8 mouse cellular contexts compared by ENCODE assay signal in the genomic region with DNA sequence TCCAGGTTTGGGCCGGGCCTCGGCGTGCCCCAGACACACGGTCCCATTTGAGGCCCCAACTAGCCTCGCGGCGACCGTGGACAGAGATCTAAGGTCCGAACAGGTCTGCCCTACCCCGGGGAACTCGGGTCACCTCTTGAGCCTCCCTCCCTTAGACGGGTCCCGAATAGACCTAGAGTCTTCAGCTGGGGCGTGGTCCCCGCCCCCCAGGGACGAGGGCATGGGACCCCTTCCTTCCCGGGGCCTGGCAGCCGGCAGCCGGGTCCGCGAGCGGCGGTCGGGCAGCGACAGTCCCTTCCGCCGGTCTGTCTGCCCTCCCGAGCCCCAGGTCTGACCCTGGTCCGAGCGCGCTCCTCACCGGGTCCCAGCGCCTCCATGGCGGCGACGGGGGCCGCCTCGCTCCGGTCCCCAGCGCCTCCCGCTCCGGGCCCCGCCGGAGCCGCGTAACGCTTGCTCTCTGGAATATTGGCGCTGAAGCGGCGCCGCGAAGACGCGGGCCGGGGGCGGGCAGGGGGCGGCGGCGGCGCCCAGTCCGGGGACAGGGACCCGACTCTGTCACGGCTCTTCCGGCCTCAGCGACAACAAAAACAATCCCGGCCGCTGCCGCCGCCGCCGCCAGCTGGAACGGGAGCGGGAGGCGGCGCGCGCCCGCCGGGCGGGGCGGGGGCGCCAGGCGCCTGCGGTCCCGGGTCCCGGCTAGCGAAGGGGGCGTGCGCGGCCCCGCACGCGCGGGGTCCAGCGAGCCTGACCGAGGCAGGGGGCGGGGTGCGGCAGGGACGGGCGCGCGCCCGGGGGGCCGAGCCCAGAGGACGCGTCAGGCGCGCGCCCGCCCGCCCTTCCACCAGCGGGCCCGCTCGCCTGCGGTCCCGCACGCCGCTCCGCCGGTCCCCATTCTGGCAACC. TPM values are rescaled to one million over a fixed set of nuclear protein-coding genes. Genes with fewer than 3 reads are reported as not detected.
DNase-seq lines count a peak whose midpoint lies in the region; ATAC-seq and TF ChIP-seq lines count a peak whose summit lies in the region.

A gene (minus strand): TSS at position 646 of the 902 bp plus-strand sequence.

- peak within 1 kb of the TSS; percentile 67; the same call in 1 of the 2 replicates for H3K27ac ChIP-seq in cerebellum, adult 2 months (ENCODE audit: insufficient read depth, low read length)
- peak within 1 kb of the TSS; percentile 78 for H3K27ac ChIP-seq in forebrain, embryonic 16.5 days (ENCODE audit: low read length)
- H3K27ac ChIP-seq in layer of hippocampus, adult 2 months = peak within 1 kb of the TSS; percentile 89
- peak within 1 kb of the TSS; percentile 65 for H3K27ac ChIP-seq in lung, embryonic 15.5 days
- H3K27ac ChIP-seq in olfactory bulb, adult 2 months (ENCODE audit: insufficient read depth, low read depth, low read length) = peak within 1 kb of the TSS; percentile 75; the same call in 1 of the 2 replicates

- peak within 1 kb of the TSS; percentile 94 for H3K4me3 ChIP-seq in cerebellum, adult 2 months (replicated peaks; ENCODE audit: insufficient read depth, low read depth, low read length)
- peak within 1 kb of the TSS; percentile 97 for H3K4me3 ChIP-seq in forebrain, embryonic 16.5 days (replicated peaks; ENCODE audit: low read length)
- H3K4me3 ChIP-seq in layer of hippocampus, adult 2 months = peak within 1 kb of the TSS; percentile 79
- peak within 1 kb of the TSS; percentile 94 for H3K4me3 ChIP-seq in lung, embryonic 15.5 days
- peak within 1 kb of the TSS; percentile 88 for H3K4me3 ChIP-seq in olfactory bulb, adult 2 months (ENCODE audit: insufficient read depth, low read depth, low read length)

- H3K27me3 ChIP-seq in Patski = no peaks in the 10 kb centered on the region
- no peaks in the 10 kb centered on the region for H3K27me3 ChIP-seq in cerebellum, adult 2 months (ENCODE audit: control insufficient read depth, insufficient read depth, low read length)
- no peaks in the 10 kb centered on the region for H3K27me3 ChIP-seq in forebrain, embryonic 16.5 days (replicated peaks; ENCODE audit: control insufficient read depth, insufficient read depth, low read length)
- H3K27me3 ChIP-seq in lung, embryonic 15.5 days = no peaks in the 10 kb centered on the region

- TF ChIP-seq CTCF in Patski (IDR thresholded peaks at IDR 0.05) = no peak
- no peak for TF ChIP-seq CTCF in cerebellum, adult 2 months (IDR thresholded peaks at IDR 0.05; ENCODE audit: borderline replicate concordance, insufficient read depth, low read depth, low read length)
- no peak for TF ChIP-seq CTCF in layer of hippocampus, adult 2 months (conservative IDR thresholded peaks at IDR 0.05)
- no peak for TF ChIP-seq CTCF in olfactory bulb, adult 2 months (IDR thresholded peaks at IDR 0.05; ENCODE audit: insufficient read depth, low read depth, low read length)

- CTCF ChIA-PET in Patski (lab: Charles Lee) = no interaction called here

- H3K9me3 ChIP-seq in forebrain, embryonic 16.5 days (ENCODE audit: control insufficient read depth, low read length) = no peaks in the 10 kb centered on the region
- no peaks in the 10 kb centered on the region for H3K9me3 ChIP-seq in lung, embryonic 15.5 days

- H3K36me3 ChIP-seq in forebrain, embryonic 16.5 days (ENCODE audit: control insufficient read depth, insufficient read depth) = no peaks in the 10 kb centered on the region
- H3K36me3 ChIP-seq in lung, embryonic 15.5 days = no peaks in the 10 kb centered on the region

- DNase-seq in Patski (ENCODE audit: low read depth, low spot score) = no peak
- peak; percentile 73 to 75 for DNase-seq in cerebellum, adult 2 months
- DNase-seq in heart, postnatal 25 days (ENCODE audit: low spot score) = peak; percentile 21
- DNase-seq in layer of hippocampus, adult 2 months (ENCODE audit: low spot score in 2 of 2) = peak; percentile 31 to 39
- DNase-seq in urinary bladder, postnatal 36 days (ENCODE audit: low spot score in 2 of 2) = peak; percentile 29 to 40

- WGBS in cerebellum, adult 2 months = 2% methylated on average over 111 of the region's 120 CpGs
- WGBS in forebrain, embryonic 16.5 days = under 1% methylated on average over 95 of the region's 120 CpGs
- under 1% methylated on average over 88 of the region's 120 CpGs for WGBS in lung, embryonic 15.5 days
- WGBS in olfactory bulb, adult 2 months = 2% methylated on average over 116 of the region's 120 CpGs

- H3K4me2 ChIP-seq in forebrain, embryonic 16.5 days (ENCODE audit: low read length) = peak within 1 kb of the TSS; percentile 86
- peak within 1 kb of the TSS; percentile 93 for H3K4me2 ChIP-seq in lung, embryonic 15.5 days

- intact Hi-C loops in heart, postnatal 25 days (cut with DNase I) = no loop called here

- TF ChIP-seq POLR2A in cerebellum, adult 2 months (IDR thresholded peaks at IDR 0.05; ENCODE audit: borderline replicate concordance, insufficient read depth, low read length) = peak; percentile 76
- peak; percentile 76; the same call in 1 of the 2 replicates for TF ChIP-seq POLR2A in olfactory bulb, adult 2 months (IDR thresholded peaks at IDR 0.05; ENCODE audit: insufficient read depth, low read depth, low read length)

- POLR2A ChIA-PET in Patski (lab: Charles Lee) = no interaction called here

- peak; percentile 44 for ATAC-seq in Patski
- peak; percentile 90 for ATAC-seq in forebrain, embryonic 16.5 days
- peak; percentile 91 for ATAC-seq in lung, embryonic 15.5 days (ENCODE audit: borderline replicate concordance, extremely low read depth, low FRiP score, low TSS enrichment)

- H3K4me1 ChIP-seq in cerebellum, adult 2 months (ENCODE audit: control insufficient read depth, insufficient read depth, low read length) = no peaks in the 10 kb centered on the region; the same call in 1 of the 2 replicates
- H3K4me1 ChIP-seq in forebrain, embryonic 16.5 days (replicated peaks; ENCODE audit: control insufficient read depth, insufficient read depth, low read length) = peaks cover 15% of the 10 kb centered on the region
- H3K4me1 ChIP-seq in lung, embryonic 15.5 days = peaks cover 17% of the 10 kb centered on the region
- peaks cover 4% of the 10 kb centered on the region for H3K4me1 ChIP-seq in olfactory bulb, adult 2 months (ENCODE audit: control insufficient read depth, insufficient read depth, low read length)

- in situ Hi-C loops in Patski (cut with MboI; ENCODE audit: low pct_unique_long_range_greater_than_20kb) = no loop called here

- H3K9ac ChIP-seq in forebrain, embryonic 16.5 days (replicated peaks; ENCODE audit: low read depth, low read length) = peak within 1 kb of the TSS; percentile 95
- peak within 1 kb of the TSS; percentile 89 for H3K9ac ChIP-seq in lung, embryonic 15.5 days

RNA-seq across cellular contexts. Expression of the gene that starts here (rescaled TPM):
- 1.6 TPM for polyA plus RNA-seq in Patski (2021)
- polyA plus RNA-seq in cerebellum, adult 2 months (2012; rRNA removed) = 4.9 TPM in 2 replicates
- 9.0 and 9.3 TPM in 2 replicates for polyA plus RNA-seq in forebrain, embryonic 16.5 days (2015; fragmentation: Nextera tagmentation; extraction: Ambion mirVana)
- 1 to 10 TPM; 7.5 to 7.9 TPM for total RNA-seq in heart, postnatal 25 days (2021)
- 1 to 10 TPM; 7.5 to 9.5 TPM for total RNA-seq in layer of hippocampus, adult 2 months (2021)
- 3.5 and 3.7 TPM in 2 replicates for polyA plus RNA-seq in lung, embryonic 15.5 days (2015; fragmentation: Nextera tagmentation; extraction: Ambion mirVana)
- not detected in 2 replicates for polyA plus RNA-seq in olfactory bulb, adult 2 months (2012; ENCODE audit: insufficient read depth, insufficient read length, low replicate concordance, missing spikeins)
